Mouse (Mus musculus): Measurements from ENCODE around the gene Tnip2.

Tnip2 gene

DNA sequence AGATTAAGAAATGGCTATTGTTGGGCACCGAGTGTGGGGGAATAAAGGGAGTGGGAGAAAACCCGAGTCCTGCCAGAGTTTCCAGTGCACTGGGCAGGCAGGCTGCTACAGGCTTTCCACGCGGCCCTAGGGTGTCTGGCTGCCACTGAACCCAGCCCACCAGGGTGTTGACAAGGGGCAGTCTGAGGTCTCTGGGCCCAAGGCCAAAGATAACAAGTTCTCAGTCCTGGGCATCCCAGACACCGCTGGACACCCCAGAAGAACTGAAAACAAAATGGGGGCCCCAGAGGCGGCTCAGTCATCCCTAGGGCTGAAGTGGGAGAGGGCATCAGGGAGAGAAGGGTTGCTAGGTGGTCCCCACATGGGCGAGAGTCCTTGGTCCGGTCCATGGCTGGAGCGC is 67.6 kb downstream of the Tnip2 start:
- no peak for DNase-seq
